Mouse (Mus musculus): Measurements from ENCODE around the gene Oprm1.

DNA sequence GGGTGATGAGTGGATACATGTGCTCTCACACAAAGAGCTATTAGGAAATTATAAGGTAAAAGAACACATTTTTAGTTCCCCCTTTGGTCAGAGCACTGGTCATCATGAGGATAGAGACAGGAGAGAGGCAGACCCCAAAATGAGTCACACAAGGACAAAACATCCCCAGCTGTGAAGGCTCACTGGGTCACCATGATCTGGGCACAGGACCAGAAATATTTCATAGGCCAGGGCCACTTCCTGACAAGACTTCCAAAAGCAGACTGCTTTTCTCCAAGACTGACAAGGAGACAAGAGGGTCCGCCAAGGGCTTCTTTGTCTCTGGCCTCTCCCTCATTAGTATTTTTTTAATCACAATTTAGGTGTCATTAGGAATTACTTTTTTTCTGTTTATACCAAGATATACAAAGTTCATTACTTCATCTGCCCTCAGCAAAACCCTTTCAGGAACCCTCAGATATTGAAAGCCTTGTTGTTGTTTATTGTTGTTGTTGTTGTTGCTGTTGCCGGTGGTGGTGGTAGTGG lies 3.0 kb downstream of the Oprm1 start, which contains the start of gene Gm10945:
- TF ChIP-seq POLR2A (IDR thresholded peaks at IDR 0.05; ENCODE audit: borderline replicate concordance, insufficient read depth, low read length) (no peak), CTCF (IDR thresholded peaks at IDR 0.05; ENCODE audit: borderline replicate concordance, insufficient read depth, low read depth, low read length) (no peak)
